Mouse (Mus musculus) G1E-ER4 (cell line): Measurements from ENCODE around the gene Luzp1. TPM values are rescaled to one million over a fixed set of nuclear protein-coding genes. Genes with fewer than 3 reads are reported as not detected.

ENCODE experiments used
- GATA1 ChIP-seq: IDR thresholded peaks from one replicate; pipeline ENCODE4 v1.8.0; 2012; ENCODE audit warnings: low read length, inconsistent platforms
- polyA plus RNA-seq: library from polyadenylated mRNA; stranded (reverse); fragments of >175 nt; gene quantifications from 2 replicates; pipeline ENCODE4 v1.2.3, GENCODE M21; 2012

The Luzp1 gene
- polyA plus RNA-seq, 1 experiment: not detected

DNA sequence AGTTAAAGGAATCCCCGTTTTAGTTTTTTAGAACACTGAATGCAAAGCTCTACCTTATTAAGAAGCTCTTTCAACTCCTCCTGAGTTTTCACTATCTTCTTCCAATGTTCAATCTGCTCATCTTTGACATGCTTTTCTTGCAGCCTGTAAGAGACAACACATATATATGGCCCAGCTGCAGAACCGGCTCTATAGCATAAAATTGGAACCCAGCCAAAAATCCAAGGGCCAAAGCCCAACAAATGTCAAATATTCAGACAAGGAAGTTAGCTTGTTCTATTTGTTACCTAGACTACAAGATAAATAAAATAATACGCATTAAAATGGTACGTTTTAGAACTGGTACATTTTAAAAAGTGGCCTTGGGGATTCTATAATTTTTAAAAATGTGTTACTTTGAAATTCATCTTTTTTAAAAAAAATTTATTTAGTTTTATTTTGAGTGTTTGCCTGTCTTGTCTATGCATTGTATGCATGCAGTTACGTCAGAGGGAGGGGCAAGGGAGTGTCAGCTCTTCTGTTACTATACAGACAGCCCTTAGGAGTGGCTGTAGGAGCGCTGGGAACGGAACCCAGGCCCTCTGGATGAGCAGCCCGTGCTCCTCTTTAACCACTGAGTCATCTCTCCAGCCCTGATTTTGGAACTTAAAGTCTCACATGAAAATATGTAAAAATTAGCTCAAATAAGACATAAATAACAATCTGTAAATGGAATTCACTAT, 90.9 kb downstream of the Luzp1 start:
- no peak for TF ChIP-seq GATA1

DNA sequence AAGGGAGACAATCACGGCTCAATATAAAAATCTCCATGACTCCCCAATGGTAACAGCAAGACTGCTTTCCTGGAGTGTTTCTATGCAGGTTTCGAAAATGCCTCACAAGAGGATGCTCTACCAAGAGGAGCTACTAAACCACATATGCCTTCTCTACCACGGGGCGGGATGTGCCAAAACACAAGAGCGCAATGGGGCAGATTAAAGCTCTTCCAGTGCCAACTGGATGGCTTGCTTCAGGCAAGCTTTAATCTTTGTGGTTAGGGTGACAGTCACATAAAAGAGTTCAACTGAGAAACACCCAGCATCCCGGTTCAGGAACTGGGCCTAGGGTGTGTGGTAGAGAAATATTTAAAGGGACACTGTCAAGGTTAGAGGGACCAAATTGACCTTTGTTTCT, 93.2 kb downstream of the Luzp1 start:
- no peak for TF ChIP-seq GATA1

DNA sequence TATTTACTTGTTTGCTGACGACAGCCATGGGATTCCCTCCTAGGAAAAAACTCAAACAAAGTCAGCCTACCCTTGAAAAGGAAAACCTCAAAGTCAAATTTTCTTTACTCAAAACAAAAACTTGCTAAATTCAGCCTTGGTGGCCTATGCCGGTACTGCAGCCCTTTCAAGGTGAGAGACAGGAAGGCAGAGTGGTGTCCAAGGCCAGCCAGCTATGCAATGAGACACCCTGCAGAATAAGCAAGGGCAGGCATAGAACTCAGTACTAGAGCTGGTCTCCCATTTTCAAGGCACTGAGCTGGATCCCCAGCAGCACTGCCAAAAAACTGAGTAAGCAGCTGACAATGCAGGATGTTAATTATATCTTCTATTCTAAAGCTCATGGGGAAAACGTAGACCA, 99.1 kb downstream of the Luzp1 start:
- TF ChIP-seq GATA1: no peak

DNA sequence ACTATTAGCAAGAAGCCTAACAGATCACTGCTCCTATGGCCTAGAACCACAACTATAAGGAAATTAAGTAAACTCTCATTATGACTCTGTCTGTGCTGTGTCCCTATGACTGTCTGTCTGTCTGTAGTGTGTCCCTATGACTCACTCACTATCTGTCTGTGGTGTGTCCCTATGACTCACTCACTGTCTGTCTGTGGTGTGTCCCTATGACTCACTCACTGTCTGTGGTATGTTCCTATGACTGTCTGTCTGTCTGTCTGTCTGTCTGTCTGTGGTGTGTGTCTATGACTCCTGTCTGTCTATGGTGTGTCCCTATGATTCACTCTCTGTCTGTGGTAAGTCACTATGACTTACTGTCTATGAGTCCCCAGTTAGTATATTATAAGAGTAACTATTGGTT, 100.4 kb downstream of the Luzp1 start:
- TF ChIP-seq GATA1: no peak

DNA sequence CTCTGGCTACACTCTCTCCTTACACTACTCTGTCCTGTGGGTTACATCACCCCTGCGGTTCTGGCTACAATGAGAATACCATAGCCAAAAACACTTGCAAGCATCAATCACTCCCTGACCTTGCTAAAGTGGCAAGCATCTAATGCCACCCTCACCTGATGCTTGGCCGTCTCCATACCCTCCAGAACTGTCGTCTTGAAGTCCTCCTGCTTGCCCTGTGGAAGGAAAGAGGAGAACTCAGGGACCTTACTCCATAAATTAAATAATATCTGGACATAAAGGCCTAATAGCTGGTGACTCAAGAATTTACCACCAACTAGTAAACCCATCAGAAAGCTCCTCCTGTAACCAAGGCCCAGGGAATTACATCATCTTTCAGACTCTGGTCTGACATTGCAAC, 112.3 kb downstream of the Luzp1 start:
- no peak for TF ChIP-seq GATA1

DNA sequence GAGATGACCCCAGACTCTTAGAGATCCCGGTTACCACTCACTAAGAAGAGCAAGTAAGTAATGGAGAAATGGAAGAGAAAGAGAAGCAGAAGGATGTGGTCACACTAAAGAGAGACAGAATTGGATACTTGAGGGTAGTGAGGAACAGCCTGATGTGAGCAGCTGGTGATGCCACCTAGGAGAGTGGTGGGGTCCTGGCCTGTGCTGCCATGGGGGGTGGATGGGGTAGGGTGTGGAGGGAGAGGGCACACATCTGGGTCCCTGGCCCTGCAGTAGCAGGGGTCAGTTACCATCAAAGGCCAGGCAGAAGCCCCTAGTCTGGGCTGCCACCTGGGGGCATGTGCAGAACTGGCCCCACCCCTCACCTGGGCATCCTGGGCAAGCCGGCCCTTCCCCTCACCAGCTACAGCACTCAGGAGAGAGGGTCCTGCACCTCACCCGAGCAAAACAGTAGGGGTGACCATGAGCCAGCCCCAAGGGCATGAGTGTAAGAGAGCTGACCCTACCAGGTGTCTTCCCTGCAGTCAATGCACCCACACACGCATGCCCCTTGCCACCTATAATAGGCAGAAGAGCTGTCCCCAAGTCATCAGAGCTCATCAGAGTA, 117.8 kb downstream of the Luzp1 start:
- no peak for TF ChIP-seq GATA1

DNA sequence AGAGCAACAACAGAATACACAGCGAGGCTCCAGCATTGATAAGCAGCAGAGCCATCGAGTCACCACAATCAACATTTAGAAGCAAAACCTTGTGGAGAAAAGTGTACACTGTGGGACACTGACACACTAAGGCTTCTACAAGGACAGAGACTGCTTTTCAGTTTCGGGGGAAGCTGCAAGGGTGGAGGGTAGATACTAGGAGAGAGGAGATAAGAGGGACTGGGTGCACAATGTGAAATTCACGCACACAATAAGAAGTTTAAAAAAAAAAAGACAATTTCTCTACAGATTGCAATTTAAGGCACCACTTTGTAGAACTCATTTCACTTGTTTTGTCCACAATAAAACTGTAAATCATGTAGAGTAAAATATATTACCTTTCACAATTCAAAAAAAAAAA, 118.4 kb downstream of the Luzp1 start:
- no peak for TF ChIP-seq GATA1

DNA sequence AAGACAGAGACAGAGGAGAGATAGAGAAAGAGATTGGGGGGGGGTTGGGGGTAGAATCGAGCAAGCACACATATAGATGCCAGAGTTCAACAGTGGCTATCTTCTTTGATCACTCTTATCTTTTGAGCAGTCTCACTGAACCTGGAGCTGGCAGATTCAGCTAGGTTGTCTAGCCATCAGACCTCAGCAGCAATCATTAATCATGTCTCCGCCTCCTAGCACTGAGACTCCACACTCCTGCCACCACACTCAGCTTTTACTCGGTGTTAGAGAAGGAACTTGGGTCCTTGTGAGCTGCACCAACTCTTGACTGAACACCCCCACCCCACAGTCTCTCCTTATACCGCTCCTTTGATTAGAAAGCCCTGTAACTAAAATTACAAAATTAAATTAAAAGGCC, 122.5 kb downstream of the Luzp1 start:
- TF ChIP-seq GATA1: no peak

DNA sequence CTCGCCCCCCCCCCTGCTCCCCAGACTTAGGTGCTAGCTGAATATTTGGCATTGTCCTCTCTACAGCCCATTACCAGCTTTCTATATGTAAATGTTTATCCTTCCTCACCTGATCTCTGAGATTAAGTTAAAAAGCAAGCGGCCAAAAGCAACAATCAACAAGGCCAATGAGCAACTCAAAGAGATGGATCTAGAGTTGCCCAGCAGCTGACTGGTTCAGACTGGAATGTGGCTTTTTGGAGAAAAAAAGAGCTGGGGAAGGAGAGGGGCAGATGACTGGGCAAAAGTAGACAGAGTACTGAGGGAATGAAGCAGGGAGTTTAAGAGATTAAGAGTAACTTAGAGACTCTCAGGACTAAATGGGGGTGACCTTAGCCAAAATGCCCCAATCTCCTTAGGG, 124.4 kb downstream of the Luzp1 start:
- TF ChIP-seq GATA1: no peak

DNA sequence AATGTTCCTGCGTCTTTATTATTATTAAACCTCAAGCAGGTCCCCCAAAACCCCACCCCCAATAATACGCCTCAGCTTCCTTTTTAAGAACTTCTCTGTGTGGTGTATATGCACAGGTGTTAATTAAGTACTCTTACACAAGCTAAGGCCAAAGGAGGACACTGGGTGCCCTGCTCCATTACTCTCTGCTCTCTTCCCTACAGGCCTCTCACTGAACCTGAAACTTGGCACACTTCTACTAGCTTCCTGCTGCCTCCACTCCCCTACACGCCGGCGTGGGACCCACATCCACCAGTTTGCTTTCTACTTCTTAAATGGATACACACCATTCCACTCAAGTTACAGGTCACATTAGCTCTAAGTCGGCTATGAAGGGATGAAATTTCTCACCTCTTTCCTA, 125.7 kb downstream of the Luzp1 start:
- no peak for TF ChIP-seq GATA1

DNA sequence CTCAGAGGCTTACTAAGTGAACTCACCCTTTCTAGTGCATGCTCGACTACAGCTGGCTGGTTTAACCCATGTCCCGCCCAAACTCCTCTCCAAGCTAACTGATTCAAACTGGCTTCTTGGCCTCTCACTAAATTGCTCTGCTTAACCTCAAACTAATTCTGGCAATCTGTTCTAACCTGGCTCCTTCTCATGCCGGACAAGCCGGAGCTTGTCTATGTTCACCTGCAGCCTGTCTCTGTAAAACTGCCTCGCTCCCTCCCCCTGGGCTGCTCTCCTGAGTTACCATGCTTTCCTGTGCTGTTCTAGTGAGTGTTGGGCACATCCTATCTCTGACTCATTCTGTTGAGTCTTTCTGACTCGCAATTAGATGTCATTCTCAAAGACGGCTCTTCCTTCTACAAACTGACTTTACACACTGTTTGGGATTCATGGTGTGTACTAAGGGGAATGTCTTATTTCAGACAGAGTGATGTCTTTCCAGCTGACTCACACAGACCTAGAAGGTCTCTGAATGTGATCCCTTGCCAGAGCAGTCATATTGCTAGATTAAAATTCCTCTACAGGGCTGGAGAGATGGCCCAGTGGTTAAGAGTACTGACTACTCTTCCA, 128.8 kb downstream of the Luzp1 start:
- no peak for TF ChIP-seq GATA1

DNA sequence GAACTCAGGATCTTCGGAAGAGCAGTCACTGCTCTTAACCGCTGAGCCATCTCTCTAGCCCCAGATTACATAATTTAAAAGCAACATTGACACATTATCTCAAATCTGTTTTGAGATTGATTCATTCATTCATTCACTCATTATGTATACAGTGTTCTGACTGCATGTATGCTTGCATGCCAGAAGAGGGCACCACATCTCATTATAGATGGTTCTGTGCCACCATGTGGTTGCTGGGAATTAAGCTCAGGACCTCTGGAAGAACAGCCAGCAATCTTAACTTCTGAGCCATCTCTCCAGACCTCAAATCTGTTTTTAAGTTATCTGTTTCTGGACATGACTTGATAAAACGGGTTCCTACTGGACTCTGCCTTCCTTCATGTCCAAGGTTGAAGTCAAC, 130.3 kb downstream of the Luzp1 start:
- TF ChIP-seq GATA1: no peak

DNA sequence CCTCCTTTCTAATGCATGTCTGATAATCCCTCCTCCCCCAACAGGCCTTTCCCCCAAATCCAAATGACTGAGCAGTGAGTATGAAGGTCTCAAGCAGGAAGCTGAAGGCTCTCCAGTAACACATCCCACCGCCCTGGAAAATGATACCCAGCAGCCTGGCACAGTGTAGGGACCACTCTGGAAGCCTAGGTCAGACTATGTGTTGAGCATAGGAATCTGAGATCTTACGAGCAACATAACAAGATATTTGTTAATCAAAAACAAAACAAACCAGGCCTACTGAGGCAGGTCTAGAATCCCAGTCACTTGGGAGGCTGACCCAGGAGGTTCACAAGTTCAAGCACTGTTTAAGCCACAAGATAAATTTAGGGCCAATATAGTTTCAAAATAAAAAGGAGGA, 131.0 kb downstream of the Luzp1 start:
- no peak for TF ChIP-seq GATA1

DNA sequence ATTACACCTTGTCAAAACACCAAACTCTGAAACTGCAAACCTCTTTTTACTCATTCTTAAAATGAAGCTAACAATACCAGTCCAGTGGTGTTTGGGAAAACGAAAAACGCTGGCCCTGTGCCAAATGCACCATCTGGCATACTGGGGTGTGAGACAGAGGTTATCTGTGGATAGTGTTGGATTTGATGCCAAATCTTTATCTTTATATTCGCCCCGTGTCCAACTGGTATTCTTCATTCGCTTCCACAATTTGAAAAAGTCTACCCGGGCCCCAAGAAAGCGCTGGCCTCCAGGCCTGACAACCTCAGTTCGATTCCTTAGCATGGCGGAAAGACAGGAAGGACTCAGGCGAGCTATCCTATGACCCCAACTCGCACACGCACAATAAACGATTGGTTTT, 131.9 kb downstream of the Luzp1 start:
- TF ChIP-seq GATA1: no peak

DNA sequence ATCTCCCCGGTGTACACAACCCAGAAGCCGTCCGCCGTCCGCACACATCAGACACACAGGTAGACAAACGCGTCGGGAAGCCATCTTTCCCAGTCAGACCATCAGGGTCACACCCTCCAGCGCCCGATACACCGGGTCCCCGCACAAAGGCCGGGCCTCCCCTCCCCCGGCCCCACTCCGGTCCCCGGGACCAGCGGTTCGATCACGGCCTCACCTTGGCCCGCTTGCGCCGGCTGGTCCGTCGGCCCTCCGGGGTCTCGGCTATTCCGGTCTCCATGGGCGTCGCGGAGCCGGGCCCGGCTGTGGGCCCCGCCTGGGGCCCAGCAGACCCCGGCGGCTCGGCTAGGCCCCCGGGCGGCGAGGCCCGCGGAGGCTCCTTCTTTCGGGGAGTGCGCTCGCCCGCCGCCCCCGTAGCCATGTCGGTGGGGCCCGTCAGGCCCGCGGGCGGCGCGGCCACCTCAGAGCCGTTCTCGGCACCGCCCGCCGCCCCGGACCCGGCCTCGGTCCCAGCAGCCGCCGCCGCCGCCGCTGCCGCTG, 132.5 kb downstream of the Luzp1 start:
- TF ChIP-seq GATA1: no peak

DNA sequence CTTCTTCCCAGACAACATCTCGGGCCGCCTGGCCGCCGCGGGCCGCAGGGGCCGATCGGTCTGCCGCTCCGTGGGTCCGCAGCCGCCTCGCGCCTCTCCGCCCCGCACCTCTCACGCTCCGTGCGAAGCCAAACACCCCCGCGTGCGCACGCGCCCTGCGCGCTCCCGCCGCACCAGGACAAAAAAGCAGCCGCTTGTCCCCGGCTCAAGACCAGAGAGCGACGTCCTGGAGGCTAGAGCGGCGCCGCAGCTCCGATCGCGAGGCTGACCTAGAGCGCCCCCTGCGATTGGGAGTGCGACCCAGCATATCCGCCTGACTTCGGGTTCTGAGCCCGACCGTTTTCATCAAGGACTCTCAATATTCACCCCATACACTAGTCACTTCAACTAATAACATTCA, 133.0 kb downstream of the Luzp1 start, which contains the start of gene Kdm1a:
TSS of gene Kdm1a (minus strand) at position 156 of the 400 bp plus-strand sequence.
- no peak for TF ChIP-seq GATA1

Other genes starting within 250 kb of the Luzp1 start
- 0.14 and 0.36 TPM in 2 replicates for gene Tcea3, start 222.0 kb upstream of the Luzp1 start, polyA plus RNA-seq
- 4.2 and 4.8 TPM in 2 replicates for gene Zfp46, start 185.1 kb upstream of the Luzp1 start, polyA plus RNA-seq
- 72.6 and 107 TPM in 2 replicates for gene Hnrnpr, start 158.8 kb upstream of the Luzp1 start, polyA plus RNA-seq
- not detected in 2 replicates for gene Htr1d, start 46.2 kb upstream of the Luzp1 start, polyA plus RNA-seq
- not detected in 2 replicates for gene 6030445D17Rik, start 7.5 kb upstream of the Luzp1 start, polyA plus RNA-seq
- 19.1 and 26.2 TPM in 2 replicates for gene Kdm1a, start 133.0 kb downstream of the Luzp1 start, polyA plus RNA-seq
- not detected in 2 replicates for gene Tex46, start 140.7 kb downstream of the Luzp1 start, polyA plus RNA-seq
- gene Lactbl1, start 152.9 kb downstream of the Luzp1 start, polyA plus RNA-seq: not detected in 2 replicates